ENCODE assay signal across 13 mouse cellular contexts in the genomic region with DNA sequence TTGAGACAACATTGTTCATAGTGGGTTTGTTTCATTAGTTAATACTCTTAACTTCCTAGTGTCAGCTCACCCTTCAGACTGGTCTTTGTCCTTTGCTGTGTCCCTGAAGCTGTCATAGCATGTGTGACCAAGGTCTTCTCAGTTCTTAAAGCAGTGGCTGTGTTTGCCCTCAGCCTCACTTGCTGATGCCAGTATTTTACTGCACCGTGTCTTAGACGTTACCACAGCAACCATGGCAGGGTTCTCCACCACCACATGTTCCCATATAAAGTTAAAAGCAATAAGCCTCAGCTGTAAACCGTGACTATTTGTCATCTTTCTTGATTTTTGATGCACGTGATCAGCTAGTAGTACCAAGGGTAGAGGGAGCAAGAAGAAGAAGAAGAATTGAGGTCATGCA.
"Had no signal": no experiment of that assay in that cellular context is flagged by ENCODE, and none has a peak within 500 bp of the region (broad histone marks: within the 10 kb centered on the region; RNA-seq: fewer than 3 reads in every experiment).

No protein-coding gene starts in this region.

- H3K27me3 ChIP-seq: limb, embryonic 15.5 days; liver, embryonic 12.5 days; midbrain, embryonic 15.5 days; neural tube, embryonic 12.5 days had no signal

- H3K4me2 ChIP-seq: limb, embryonic 15.5 days; liver, embryonic 12.5 days; lung, embryonic 14.5 days; midbrain, embryonic 11.5 days; midbrain, embryonic 15.5 days; neural tube, embryonic 12.5 days had no signal

- H3K9ac ChIP-seq: limb, embryonic 15.5 days; liver, embryonic 12.5 days; lung, embryonic 14.5 days; midbrain, embryonic 15.5 days; neural tube, embryonic 12.5 days had no signal

- H3K9me3 ChIP-seq: limb, embryonic 15.5 days; liver, embryonic 12.5 days; megakaryocyte, embryonic 14.5 days; midbrain, embryonic 15.5 days; neural tube, embryonic 12.5 days had no signal

- H3K36me3 ChIP-seq: liver, embryonic 12.5 days had no signal

- H3K4me3 ChIP-seq: limb, embryonic 15.5 days; liver, embryonic 12.5 days; megakaryocyte, embryonic 14.5 days; midbrain, embryonic 15.5 days; neural tube, embryonic 12.5 days had no signal

- H3K27ac ChIP-seq: limb, embryonic 15.5 days; liver, embryonic 12.5 days; midbrain, embryonic 15.5 days; neural tube, embryonic 12.5 days; stomach, postnatal 0 days had no signal

- DNase-seq: kidney, postnatal 14 days; lung, embryonic 14.5 days; lung, postnatal 10 days; lung, postnatal 4 days; thymus, adult 18-20 months; thymus, postnatal 14 days had no signal

- H3K4me1 ChIP-seq: limb, embryonic 15.5 days; liver, embryonic 12.5 days; midbrain, embryonic 15.5 days; neural tube, embryonic 12.5 days had no signal

- ATAC-seq: liver, embryonic 12.5 days; midbrain, embryonic 15.5 days had no signal
